Mouse (Mus musculus): ENCODE measurements around the gene Gnao1. TPM values are rescaled to one million over a fixed set of nuclear protein-coding genes. Genes with fewer than 3 reads are reported as not detected.

Gnao1 gene
- polyA plus RNA-seq, 1 experiment from 2014 or later: 38.9 TPM

GRCm38 (mm10) chr8:93998961-93999360 is 189.2 kb downstream of the Gnao1 start:
- no peak overlapping the region for H3K9ac ChIP-seq (ENCODE audit: low read depth, low read length)
- WGBS: 89% methylated on average over 2 of the region's 2 CpGs
- no peak overlapping the region for H3K27ac ChIP-seq (ENCODE audit: low read depth, low read length)
- ATAC-seq (ENCODE audit: low FRiP score): no peak
- no peaks in the 10 kb centered on the region for H3K9me3 ChIP-seq (ENCODE audit: control insufficient read depth, low read length)
- H3K4me1 ChIP-seq (replicated peaks; ENCODE audit: control insufficient read depth, insufficient read depth, low read length): no peaks in the 10 kb centered on the region
- DNase-seq (ENCODE audit: low spot score): no peak
- no peak overlapping the region for H3K4me3 ChIP-seq (ENCODE audit: low read depth, low read length)
- H3K27me3 ChIP-seq (ENCODE audit: control insufficient read depth, insufficient read depth, low read length): no peaks in the 10 kb centered on the region
- H3K4me2 ChIP-seq (replicated peaks; ENCODE audit: low read depth, low read length): no peak overlapping the region
- H3K36me3 ChIP-seq (ENCODE audit: control insufficient read depth, insufficient read depth, low read length): peaks cover 5% of the 10 kb centered on the region; the same call in 1 of the 2 replicates

DNA sequence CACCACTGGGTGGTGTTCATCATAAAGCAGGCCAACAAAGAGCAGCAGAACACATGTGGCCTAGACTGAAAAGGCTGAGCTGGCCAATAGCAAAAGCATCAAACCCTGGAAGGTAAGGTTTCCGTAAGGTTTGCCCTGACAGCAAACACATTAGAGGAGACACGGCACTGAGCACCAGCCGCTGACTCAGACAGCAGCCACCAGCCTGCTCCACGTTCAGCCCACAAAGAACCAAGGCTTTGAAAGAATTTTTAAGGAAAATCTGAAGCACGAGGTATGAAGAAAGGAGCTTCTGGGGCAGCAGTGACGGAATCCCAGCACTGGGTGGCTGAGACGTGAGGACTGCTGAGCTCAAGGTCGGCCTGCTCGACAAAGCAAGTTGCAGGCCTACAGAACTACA is 194.4 kb downstream of the Gnao1 start:
- no peak overlapping the region for H3K4me3 ChIP-seq (ENCODE audit: low read depth, low read length)
- H3K36me3 ChIP-seq (ENCODE audit: control insufficient read depth, insufficient read depth, low read length): 0 out of 2 replicates have a peak, but pooled peaks cover 3% of the 10 kb centered on the region
- no peaks in the 10 kb centered on the region for H3K27me3 ChIP-seq (ENCODE audit: control insufficient read depth, insufficient read depth, low read length)
- 91% methylated on average over 9 of the region's 9 CpGs for WGBS
- DNase-seq (ENCODE audit: low spot score) (no peak), ATAC-seq (ENCODE audit: low FRiP score) (no peak)
- H3K27ac ChIP-seq (ENCODE audit: low read depth, low read length): no peak overlapping the region
- H3K4me1 ChIP-seq (replicated peaks; ENCODE audit: control insufficient read depth, insufficient read depth, low read length): no peaks in the 10 kb centered on the region
- H3K9me3 ChIP-seq (ENCODE audit: control insufficient read depth, low read length): no peaks in the 10 kb centered on the region
- no peak overlapping the region for H3K4me2 ChIP-seq (replicated peaks; ENCODE audit: low read depth, low read length)
- no peak overlapping the region for H3K9ac ChIP-seq (ENCODE audit: low read depth, low read length)

DNA sequence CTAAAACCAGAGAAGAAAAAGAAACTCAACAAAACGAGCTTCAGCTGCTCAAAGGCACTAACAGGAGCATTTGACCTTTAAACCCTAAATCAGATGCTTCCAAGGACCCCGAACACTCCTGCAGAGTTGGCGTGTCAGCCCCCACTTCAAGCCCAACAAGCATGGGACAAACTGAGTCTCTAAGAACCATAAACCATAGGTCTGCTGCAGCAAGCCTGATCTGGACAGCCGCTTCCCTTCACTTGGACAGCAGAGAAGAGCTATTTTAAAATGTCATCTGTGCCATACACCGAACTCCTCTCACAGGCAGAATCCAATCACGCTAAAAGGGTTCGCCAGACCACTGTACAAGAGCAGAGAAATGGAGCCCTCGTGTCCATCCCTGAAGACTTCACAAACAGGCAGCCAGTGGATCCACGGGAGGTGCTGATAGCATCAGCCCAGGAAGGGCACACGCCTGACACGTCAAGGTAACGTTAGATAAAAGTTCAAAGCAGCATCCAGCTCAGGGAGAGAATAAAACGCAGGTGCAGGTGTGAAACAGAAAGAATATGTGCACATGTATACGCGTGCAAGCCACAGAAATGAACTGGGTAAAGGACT is 199.6 kb downstream of the Gnao1 start:
- 66% methylated on average over 15 of the region's 15 CpGs for WGBS
- Histone ChIP-seq H3K9me3 (ENCODE audit: control insufficient read depth, low read length) (no peaks in the 10 kb centered on the region), H3K9ac (ENCODE audit: low read depth, low read length) (no peak overlapping the region), H3K27me3 (ENCODE audit: control insufficient read depth, insufficient read depth, low read length) (no peaks in the 10 kb centered on the region), H3K36me3 (ENCODE audit: control insufficient read depth, insufficient read depth, low read length) (no peaks in the 10 kb centered on the region), H3K4me2 (replicated peaks; ENCODE audit: low read depth, low read length) (no peak overlapping the region), H3K4me3 (ENCODE audit: low read depth, low read length) (no peak overlapping the region), H3K27ac (ENCODE audit: low read depth, low read length) (no peak overlapping the region), H3K4me1 (replicated peaks; ENCODE audit: control insufficient read depth, insufficient read depth, low read length) (0 out of 2 replicates have a peak, but pooled peaks cover 3% of the 10 kb centered on the region)
- ATAC-seq (ENCODE audit: low FRiP score) (no peak), DNase-seq (ENCODE audit: low spot score) (no peak)

GRCm38 (mm10) chr8:94010101-94010705 is 200.4 kb downstream of the Gnao1 start:
- Histone ChIP-seq H3K36me3 (ENCODE audit: control insufficient read depth, insufficient read depth, low read length) (no peaks in the 10 kb centered on the region), H3K4me1 (replicated peaks; ENCODE audit: control insufficient read depth, insufficient read depth, low read length) (0 out of 2 replicates have a peak, but pooled peaks cover 3% of the 10 kb centered on the region), H3K27ac (ENCODE audit: low read depth, low read length) (no peak overlapping the region), H3K9ac (ENCODE audit: low read depth, low read length) (no peak overlapping the region), H3K9me3 (ENCODE audit: control insufficient read depth, low read length) (no peaks in the 10 kb centered on the region), H3K4me3 (ENCODE audit: low read depth, low read length) (no peak overlapping the region), H3K4me2 (replicated peaks; ENCODE audit: low read depth, low read length) (no peak overlapping the region), H3K27me3 (ENCODE audit: control insufficient read depth, insufficient read depth, low read length) (no peaks in the 10 kb centered on the region)
- ATAC-seq (ENCODE audit: low FRiP score) (no peak), DNase-seq (ENCODE audit: low spot score) (no peak)
- WGBS: 49% methylated on average over 2 of the region's 2 CpGs

DNA sequence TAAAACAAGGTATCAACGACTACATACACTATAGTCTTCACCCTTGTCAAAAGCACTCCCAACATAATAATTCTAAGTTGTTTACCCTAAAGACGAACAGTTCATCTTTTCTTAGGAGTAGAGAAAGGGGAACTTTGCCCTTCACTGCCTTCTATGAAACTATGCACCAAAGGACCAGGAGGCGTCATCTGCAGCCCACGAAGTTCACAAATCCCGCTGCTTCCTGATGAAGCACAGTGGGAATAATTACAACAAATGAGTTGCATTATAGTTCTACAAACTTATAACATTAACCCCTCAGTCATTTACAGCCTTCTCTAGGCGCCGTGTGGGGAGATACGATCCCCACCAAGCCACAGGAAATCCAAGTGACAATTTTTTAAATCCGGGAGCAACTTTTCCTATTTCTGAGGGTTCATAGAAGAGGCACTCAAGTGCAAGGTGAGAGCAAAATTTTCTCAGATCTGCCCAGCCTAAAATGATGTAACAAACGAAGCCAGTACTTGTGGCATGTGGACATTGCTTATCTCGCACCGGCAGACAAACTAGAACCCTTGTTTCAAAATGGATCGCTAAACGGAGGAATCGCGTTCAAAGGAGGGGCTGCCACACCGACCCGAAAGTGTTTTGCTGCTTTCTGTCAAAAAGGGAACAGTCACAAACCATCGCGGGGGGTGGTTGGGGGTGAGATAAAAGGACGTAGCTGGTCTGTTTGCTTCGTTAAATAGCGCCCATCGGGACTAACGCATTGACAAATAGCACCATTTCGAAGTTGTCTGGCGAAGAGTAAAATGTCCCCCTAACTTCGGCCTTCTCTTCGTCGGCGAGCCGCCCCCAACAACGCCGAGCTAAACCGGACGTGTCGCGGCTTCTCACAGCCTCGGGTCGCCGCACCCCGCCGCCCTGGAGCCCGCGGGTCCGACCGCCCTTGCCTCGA is 201.6 kb downstream of the Gnao1 start:
- H3K4me2 ChIP-seq (replicated peaks; ENCODE audit: low read depth, low read length): peak overlapping the region; percentile 89
- no peak for ATAC-seq (ENCODE audit: low FRiP score)

DNA sequence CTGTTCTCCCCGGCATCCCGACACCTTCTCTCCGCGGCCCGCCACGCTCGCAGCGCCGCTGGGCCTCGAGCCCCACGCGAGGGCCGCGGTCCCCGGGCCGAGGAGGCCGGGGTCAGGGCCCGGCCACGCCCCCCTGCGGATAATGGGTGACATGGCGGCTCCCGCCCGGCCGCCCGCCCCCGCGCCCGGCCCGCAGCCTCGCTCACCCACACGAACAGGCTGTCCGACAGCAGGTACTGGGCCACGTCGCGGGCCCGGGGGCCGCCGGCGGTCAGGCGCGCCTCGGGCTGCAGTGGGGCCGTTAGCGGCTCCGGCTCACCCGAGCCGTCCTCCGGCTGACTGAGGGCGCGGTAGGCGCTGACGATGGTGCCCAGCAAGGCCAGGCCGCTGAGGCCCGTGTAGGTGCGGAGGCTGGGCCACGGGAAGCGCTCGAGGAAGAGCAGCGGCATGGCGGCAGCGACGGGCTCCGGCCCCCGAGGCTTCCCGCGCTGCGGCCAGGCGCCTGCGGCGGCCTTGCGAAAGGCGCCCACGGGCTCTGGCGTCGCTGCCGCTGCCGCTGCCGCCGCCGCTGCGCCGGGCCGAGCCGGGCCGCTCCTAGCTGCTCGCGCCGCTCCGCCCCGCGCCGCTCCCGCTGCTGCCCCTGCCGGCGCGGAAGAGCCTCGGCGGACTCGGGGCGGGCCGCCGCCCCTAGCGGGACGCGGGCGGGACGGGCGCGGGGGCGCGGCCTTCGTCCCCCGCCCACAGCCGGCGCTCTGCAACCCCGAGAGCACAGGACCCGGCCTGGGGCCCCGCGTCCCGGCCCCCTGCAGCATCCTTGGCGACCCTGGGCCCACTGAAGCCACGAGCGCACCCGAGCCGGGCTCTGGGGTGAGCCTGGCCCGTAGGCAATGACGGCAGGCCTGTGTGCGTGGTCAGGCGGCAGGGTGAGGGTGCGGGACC is 202.5 kb downstream of the Gnao1 start, which contains the start of gene Amfr:
Amfr (minus strand) TSS at position 830 of the 939 bp plus-strand sequence.
- DNase-seq (ENCODE audit: low spot score) (peak; percentile 85), ATAC-seq (ENCODE audit: low FRiP score) (peak; percentile 94)
- Histone ChIP-seq H3K4me1 (replicated peaks; ENCODE audit: control insufficient read depth, insufficient read depth, low read length) (0 out of 2 replicates have a peak, but pooled peaks cover 3% of the 10 kb centered on the region), H3K4me2 (replicated peaks; ENCODE audit: low read depth, low read length) (peak within 1 kb of the TSS; percentile 89), H3K9me3 (ENCODE audit: control insufficient read depth, low read length) (no peaks in the 10 kb centered on the region), H3K27ac (ENCODE audit: low read depth, low read length) (peak within 1 kb of the TSS; percentile 94), H3K36me3 (ENCODE audit: control insufficient read depth, insufficient read depth, low read length) (no peaks in the 10 kb centered on the region), H3K4me3 (ENCODE audit: low read depth, low read length) (peak within 1 kb of the TSS; percentile 87), H3K27me3 (ENCODE audit: control insufficient read depth, insufficient read depth, low read length) (no peaks in the 10 kb centered on the region), H3K9ac (ENCODE audit: low read depth, low read length) (peak within 1 kb of the TSS; percentile 98)
- WGBS: under 1% methylated on average over 99 of the region's 130 CpGs

More for the DNA sequence above, 201.6 kb downstream of the Gnao1 start:
- peak overlapping the region; percentile 98 for H3K9ac ChIP-seq (ENCODE audit: low read depth, low read length)
- H3K27me3 ChIP-seq (ENCODE audit: control insufficient read depth, insufficient read depth, low read length): no peaks in the 10 kb centered on the region
- no peaks in the 10 kb centered on the region for H3K9me3 ChIP-seq (ENCODE audit: control insufficient read depth, low read length)
- H3K36me3 ChIP-seq (ENCODE audit: control insufficient read depth, insufficient read depth, low read length): no peaks in the 10 kb centered on the region
- peak overlapping the region; percentile 87 for H3K4me3 ChIP-seq (ENCODE audit: low read depth, low read length)
- peak overlapping the region; percentile 94 for H3K27ac ChIP-seq (ENCODE audit: low read depth, low read length)
- H3K4me1 ChIP-seq (replicated peaks; ENCODE audit: control insufficient read depth, insufficient read depth, low read length): 0 out of 2 replicates have a peak, but pooled peaks cover 3% of the 10 kb centered on the region
- WGBS: 5% methylated on average over 48 of the region's 48 CpGs
- DNase-seq (ENCODE audit: low spot score): no peak

DNA sequence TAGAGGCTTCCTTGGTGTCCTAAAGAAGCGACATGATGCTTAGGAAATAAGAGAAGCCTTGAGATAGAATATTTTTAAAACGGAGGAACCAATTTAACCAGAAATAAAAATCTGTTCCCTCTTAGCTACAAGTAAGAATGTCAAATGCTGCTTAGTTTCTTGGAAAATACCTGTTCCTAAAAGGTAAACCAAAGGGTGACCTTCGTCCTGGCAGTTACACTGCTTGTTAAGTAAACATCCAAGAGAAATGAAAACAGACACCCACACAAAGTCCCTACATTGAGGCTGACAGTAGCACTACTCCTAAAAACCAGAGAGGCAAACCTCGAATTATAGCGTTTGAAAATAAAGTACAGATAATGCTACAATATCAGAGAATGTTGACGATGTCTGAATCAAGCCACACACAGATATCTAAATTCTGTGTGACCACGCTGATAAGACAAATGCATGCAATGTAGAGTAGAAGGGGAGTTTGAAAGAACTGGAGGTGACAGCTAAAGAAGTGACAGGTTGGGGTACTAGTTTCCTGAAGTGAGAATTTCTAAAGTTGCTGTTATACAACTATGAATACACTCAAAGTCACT is 203.4 kb downstream of the Gnao1 start:
- Histone ChIP-seq H3K27ac (ENCODE audit: low read depth, low read length) (peak overlapping the region; percentile 94), H3K9ac (ENCODE audit: low read depth, low read length) (peak overlapping the region; percentile 98), H3K4me3 (ENCODE audit: low read depth, low read length) (peak overlapping the region; percentile 87), H3K9me3 (ENCODE audit: control insufficient read depth, low read length) (no peaks in the 10 kb centered on the region), H3K4me2 (replicated peaks; ENCODE audit: low read depth, low read length) (peak overlapping the region; percentile 89), H3K27me3 (ENCODE audit: control insufficient read depth, insufficient read depth, low read length) (no peaks in the 10 kb centered on the region), H3K36me3 (ENCODE audit: control insufficient read depth, insufficient read depth, low read length) (no peaks in the 10 kb centered on the region), H3K4me1 (replicated peaks; ENCODE audit: control insufficient read depth, insufficient read depth, low read length) (0 out of 2 replicates have a peak, but pooled peaks cover 3% of the 10 kb centered on the region)
- no peak for ATAC-seq (ENCODE audit: low FRiP score)
- no peak for DNase-seq (ENCODE audit: low spot score)
- WGBS: 42% methylated on average over 7 of the region's 7 CpGs
